Mouse (Mus musculus): ENCODE data around the gene Ift43.

Gene Ift43

GRCm38 (mm10) chr12:86082481-86083012, at the start of gene Ift43:
Gene Ift43 (plus strand): TSS chr12:86082541.
- peak; percentile 20 for DNase-seq (ENCODE audit: low read depth)

GRCm38 (mm10) chr12:86035586-86035985, 46.8 kb upstream of the Ift43 start:
- DNase-seq (ENCODE audit: low read depth) = no peak

GRCm38 (mm10) chr12:86036368-86037166, 45.8 kb upstream of the Ift43 start:
- DNase-seq (ENCODE audit: low read depth) = no peak

DNA sequence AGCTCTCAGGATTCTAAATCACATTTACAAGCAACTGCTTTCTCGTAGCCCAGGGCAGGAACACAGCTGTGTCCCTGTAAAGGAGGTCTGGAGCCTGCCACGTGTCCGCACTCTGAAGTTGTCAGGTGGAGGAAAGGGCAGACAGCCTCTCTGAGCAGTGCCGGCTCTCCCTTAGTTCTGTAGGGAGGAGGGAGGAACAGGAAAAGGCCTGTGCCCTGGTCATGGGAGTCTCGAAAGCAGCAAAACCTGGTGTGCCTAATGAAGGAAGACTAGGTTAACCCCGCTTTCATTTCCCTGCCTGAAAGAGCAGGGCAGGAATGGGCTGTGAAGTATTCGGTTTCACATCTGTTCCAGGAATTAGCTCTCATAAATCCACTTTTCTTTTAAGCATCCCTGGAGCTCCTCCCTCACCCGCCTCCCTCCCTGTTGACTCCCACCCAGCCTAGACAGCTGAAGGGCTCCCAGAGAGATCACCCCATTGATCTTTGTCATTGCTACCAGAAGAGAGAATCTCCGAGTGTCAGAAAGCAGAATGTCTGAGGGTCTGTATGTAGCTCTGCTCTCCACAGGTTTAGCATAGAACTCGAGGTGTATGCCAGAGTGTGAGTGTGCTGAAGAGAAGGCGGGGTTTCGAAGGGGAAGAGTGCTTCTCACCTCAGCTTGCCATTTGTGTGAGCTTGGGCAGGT, 45.0 kb upstream of the Ift43 start:
- DNase-seq (ENCODE audit: low read depth) = no peak

GRCm38 (mm10) chr12:86039078-86039477, 43.3 kb upstream of the Ift43 start:
- DNase-seq (ENCODE audit: low read depth) = no peak

- no peak for DNase-seq (ENCODE audit: low read depth)
These were observed 42.6 kb upstream of the Ift43 start for GRCm38 (mm10) chr12:86039751-86040150.

DNA sequence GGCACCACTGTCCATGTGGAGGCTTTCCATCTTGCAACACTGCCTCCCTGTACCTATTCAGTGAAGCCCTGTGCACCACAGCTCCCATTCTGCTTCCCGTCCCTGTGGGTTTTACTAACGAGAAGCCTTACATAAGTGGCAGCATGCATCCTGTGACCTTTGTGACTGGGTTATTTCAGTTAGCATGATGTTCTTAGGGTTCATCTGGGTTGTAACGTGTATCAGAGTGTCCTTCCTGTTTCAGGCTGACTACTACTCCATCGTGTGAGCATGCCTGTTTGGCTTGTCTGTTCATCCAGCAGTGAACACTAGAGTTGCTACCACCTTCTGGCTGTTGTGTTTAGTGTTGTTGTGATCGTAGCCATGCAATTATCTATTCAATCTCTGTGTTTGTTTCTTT, 36.2 kb upstream of the Ift43 start:
- DNase-seq (ENCODE audit: low read depth) = no peak

DNA sequence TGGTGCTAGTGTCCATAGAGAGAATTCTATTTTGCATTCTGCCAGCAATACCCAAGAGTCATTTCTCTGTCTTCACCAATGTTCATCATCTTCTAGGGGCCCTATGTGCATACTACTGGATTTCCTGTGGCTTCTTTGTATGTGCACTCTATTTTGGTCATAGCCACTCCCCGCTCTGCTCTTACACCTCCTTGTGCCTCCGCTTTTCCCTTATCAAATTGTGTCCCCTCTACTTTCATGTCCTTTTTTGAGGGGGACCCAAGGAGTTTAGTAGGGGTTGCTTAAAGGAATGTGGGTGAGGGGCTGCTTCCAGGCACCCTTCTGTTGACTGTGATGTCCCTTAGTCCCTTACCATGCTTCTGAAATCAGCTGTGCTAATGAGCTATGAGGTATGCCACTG, 35.6 kb upstream of the Ift43 start:
- DNase-seq (ENCODE audit: low read depth) = no peak

- peak; percentile 20 for DNase-seq (ENCODE audit: low read depth)
These were observed 35.0 kb upstream of the Ift43 start for GRCm38 (mm10) chr12:86047376-86047775.

- DNase-seq (ENCODE audit: low read depth) = no peak
These were observed 32.5 kb upstream of the Ift43 start for GRCm38 (mm10) chr12:86049813-86050212.

DNA sequence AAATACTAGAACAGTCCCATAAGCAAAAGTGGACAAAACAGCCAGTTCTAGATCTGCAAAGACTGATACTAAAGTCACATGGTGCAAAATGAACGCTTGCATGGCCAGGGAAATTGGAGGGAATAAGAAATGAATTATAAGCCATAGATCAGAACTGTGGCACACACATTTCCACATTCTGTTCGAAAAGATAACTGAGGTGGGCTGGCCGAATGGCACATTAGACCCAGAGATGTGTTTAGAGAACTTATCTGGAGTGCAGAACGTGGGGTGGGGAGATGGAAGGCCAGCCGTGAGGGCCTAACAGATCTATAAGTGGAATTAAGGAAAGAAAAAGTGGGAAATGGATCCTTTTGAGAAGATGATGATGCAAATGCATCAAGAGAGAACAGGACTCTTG, 30.9 kb upstream of the Ift43 start:
- no peak for DNase-seq (ENCODE audit: low read depth)

DNA sequence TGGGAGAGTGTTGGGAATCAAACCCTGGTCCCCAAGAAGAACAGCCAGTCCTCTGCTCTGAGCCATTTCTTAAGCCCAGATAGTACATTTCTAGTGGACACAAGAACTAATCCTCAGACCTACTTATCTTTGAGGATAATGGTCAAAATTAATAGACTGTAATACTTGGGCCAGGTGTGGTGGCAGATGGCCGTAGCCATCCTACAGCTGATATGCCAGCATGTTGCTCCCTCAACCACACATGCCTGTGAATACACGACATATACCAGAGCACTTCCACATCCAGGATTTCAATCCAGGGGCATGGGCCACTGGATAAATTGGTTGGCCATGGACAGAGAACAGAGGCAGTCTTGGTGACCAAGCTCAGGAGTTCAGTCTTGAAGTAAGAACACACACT, 27.0 kb upstream of the Ift43 start:
- DNase-seq (ENCODE audit: low read depth) = no peak

DNA sequence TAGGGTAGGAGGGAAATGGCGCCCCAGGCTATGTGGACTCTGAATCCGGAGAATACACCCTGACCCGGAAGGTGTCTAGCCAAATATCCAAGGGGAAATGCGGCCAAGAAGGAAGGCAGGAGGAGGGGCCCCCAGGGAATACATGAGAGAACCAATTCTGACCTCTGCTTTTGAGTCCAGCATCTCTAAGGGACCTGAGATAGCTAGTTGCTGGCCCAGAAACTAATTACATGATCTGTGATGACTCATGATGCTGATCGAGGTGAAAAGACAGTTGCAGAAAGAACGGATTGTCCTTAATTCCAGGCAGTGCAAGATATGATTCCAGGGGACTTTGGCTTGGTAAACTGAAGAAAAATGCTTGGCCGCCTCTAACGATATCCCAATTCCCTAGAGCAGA, 25.4 kb upstream of the Ift43 start:
- no peak for DNase-seq (ENCODE audit: low read depth)

GRCm38 (mm10) chr12:86057516-86057915, 24.8 kb upstream of the Ift43 start:
- no peak for DNase-seq (ENCODE audit: low read depth)

- no peak for DNase-seq (ENCODE audit: low read depth)
These were observed 23.0 kb upstream of the Ift43 start for GRCm38 (mm10) chr12:86059341-86059740.

- DNase-seq (ENCODE audit: low read depth) = no peak
These were observed 17.5 kb upstream of the Ift43 start for GRCm38 (mm10) chr12:86064796-86065195.

- DNase-seq (ENCODE audit: low read depth) = no peak
These were observed 10.9 kb upstream of the Ift43 start for GRCm38 (mm10) chr12:86071432-86071831.

- no peak for DNase-seq (ENCODE audit: low read depth)
These were observed 7.7 kb upstream of the Ift43 start for GRCm38 (mm10) chr12:86074681-86075080.

GRCm38 (mm10) chr12:86075358-86075757, 7.0 kb upstream of the Ift43 start:
- no peak for DNase-seq (ENCODE audit: low read depth)

DNA sequence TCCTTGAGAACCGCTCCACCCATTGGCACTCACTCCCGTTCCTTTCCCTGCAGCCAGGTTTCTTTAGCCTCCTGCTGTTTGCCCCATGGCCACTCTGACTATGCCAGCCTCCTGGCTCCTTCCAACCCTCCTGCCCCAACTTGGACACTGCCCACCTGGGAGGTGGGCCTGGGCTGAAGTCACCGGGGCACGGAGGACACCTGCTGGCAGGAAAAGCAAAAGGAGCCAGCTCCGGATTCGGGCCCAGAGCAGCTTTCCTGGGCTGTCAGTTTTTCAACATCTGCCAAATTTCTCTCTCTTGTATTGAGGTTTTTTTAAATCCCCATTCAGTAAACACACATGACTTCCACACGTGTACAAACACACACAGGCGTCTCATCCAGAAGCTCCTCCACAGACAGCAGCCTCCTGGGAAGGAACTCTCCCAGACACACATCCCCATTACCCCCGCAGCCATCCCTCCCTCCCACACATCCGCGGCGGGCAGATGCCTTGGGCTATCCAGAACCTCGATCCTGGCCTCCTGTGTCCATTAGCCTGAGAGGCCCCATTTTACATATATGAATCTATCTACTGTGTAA, 5.9 kb upstream of the Ift43 start:
- no peak for DNase-seq (ENCODE audit: low read depth)

DNA sequence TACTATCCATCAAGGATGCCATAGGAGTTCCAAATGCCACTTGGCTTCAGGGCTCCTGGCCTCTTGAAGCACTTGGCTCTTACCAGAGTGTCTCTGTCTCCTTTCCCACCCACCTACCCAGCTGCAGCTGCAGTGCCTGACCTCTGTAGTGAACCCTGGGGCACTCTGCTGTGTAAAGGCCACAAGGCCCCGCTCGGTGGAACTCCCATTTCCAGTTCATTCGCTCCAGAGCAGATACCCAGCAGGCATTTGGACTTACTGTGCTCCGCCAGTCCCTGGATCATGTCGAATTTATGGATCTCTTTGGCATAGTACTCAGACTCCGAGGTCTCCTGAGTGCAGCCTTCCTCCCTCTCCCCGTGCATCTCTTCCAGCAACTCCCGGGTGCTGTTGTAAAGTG, 5.0 kb upstream of the Ift43 start:
- DNase-seq (ENCODE audit: low read depth) = no peak

- DNase-seq (ENCODE audit: low read depth) = no peak
These were observed 4.6 kb upstream of the Ift43 start for GRCm38 (mm10) chr12:86077736-86078135.

- no peak for DNase-seq (ENCODE audit: low read depth)
These were observed 4.2 kb upstream of the Ift43 start for GRCm38 (mm10) chr12:86078176-86078552.

Data from c-Kit-positive CD71-negative TER-119-negative erythroid progenitor cells, embryonic 14.5 days (primary cell).